Mouse (Mus musculus): ENCODE data around the gene Cachd1. TPM values are rescaled to one million over a fixed set of nuclear protein-coding genes. Genes with fewer than 3 reads are reported as not detected.
A peak's percentile ranks its signal among the peaks of the same experiment; 100 is the strongest.

Gene Cachd1
- polyA plus RNA-seq, 1 experiment from 2014 or later = 27.3 TPM

DNA sequence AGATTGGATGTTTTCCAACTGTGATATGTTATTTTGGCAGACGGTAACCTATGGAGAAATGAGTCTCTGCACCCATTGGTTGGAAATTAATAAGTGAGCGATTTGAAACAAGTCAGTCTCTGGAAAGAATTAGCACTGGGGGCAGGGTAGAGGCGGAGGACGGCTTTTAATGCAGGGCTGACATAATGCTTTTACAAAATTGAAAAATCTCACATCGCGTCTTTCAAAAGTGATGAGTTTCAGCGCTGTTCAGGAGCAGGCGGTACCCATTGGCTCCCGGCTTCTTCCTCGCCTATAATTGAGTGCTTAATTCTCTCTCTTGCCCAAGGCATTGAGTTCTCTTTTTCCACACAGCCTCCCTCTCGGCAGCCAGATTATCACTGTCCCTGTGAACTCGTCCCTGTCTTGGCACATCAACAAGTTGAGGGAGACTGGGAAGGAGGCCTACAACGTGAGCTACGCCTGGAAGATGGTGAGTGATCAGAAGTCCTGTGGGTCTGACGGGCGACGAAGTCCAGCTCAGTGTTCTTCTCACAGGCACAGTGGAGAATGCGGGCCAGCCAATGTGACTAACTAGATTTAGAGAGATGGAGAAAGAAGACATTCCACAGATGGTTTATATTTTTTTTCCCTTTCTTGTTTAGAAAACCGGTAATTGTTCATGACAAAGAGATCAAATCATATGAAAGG is 191.4 kb downstream of the Cachd1 start:
- H3K36me3 ChIP-seq (replicated peaks; ENCODE audit: control insufficient read depth, insufficient read depth, low read depth, low read length) = no peaks in the 10 kb centered on the region; the same call in 1 of the 2 replicates

GRCm38 (mm10) chr4:100973641-100974454 is 197.4 kb downstream of the Cachd1 start:
- Histone ChIP-seq H3K27me3 (ENCODE audit: control insufficient read depth, insufficient read depth, low read length) (no peaks in the 10 kb centered on the region), H3K27ac (replicated peaks; ENCODE audit: low read depth, low read length) (no peak overlapping the region), H3K4me3 (ENCODE audit: low read depth, low read length) (no peak overlapping the region), H3K9me3 (replicated peaks; ENCODE audit: control insufficient read depth, low read length) (no peaks in the 10 kb centered on the region), H3K4me1 (ENCODE audit: control insufficient read depth, insufficient read depth, low read length) (no peaks in the 10 kb centered on the region), H3K9ac (replicated peaks; ENCODE audit: low read length) (no peak overlapping the region), H3K4me2 (ENCODE audit: low read depth, low read length) (no peak overlapping the region), H3K36me3 (replicated peaks; ENCODE audit: control insufficient read depth, insufficient read depth, low read depth, low read length) (no peaks in the 10 kb centered on the region; the same call in 1 of the 2 replicates)
- 46% methylated on average over 16 of the region's 16 CpGs for WGBS
- DNase-seq (ENCODE audit: low spot score) (no peak), ATAC-seq (replicated peaks; ENCODE audit: insufficient number of reproducible peaks, low FRiP score, low TSS enrichment, low read depth) (peak; percentile 57)

More for the DNA sequence above, 191.4 kb downstream of the Cachd1 start:
- no peak overlapping the region for H3K4me3 ChIP-seq (ENCODE audit: low read depth, low read length)
- no peak overlapping the region for H3K9ac ChIP-seq (replicated peaks; ENCODE audit: low read length)
- WGBS = 49% methylated on average over 19 of the region's 19 CpGs
- H3K4me1 ChIP-seq (ENCODE audit: control insufficient read depth, insufficient read depth, low read length) = no peaks in the 10 kb centered on the region
- H3K4me2 ChIP-seq (ENCODE audit: low read depth, low read length) = no peak overlapping the region
- no peaks in the 10 kb centered on the region for H3K9me3 ChIP-seq (replicated peaks; ENCODE audit: control insufficient read depth, low read length)
- ATAC-seq (replicated peaks; ENCODE audit: insufficient number of reproducible peaks, low FRiP score, low TSS enrichment, low read depth) (peak; percentile 59), DNase-seq (ENCODE audit: low spot score) (peak; percentile 70)
- no peak overlapping the region; the same call in 1 of the 2 replicates for H3K27ac ChIP-seq (replicated peaks; ENCODE audit: low read depth, low read length)
- H3K27me3 ChIP-seq (ENCODE audit: control insufficient read depth, insufficient read depth, low read length) = no peaks in the 10 kb centered on the region

GRCm38 (mm10) chr4:100974455-100975035 is 198.1 kb downstream of the Cachd1 start:
- no peaks in the 10 kb centered on the region for H3K4me1 ChIP-seq (ENCODE audit: control insufficient read depth, insufficient read depth, low read length)
- no peaks in the 10 kb centered on the region for H3K27me3 ChIP-seq (ENCODE audit: control insufficient read depth, insufficient read depth, low read length)
- ATAC-seq (replicated peaks; ENCODE audit: insufficient number of reproducible peaks, low FRiP score, low TSS enrichment, low read depth) (peak; percentile 51; the same call in 1 of the 2 replicates), DNase-seq (ENCODE audit: low spot score) (no peak)
- WGBS = 70% methylated on average over 14 of the region's 14 CpGs
- H3K27ac ChIP-seq (replicated peaks; ENCODE audit: low read depth, low read length) = no peak overlapping the region
- no peaks in the 10 kb centered on the region; the same call in 1 of the 2 replicates for H3K36me3 ChIP-seq (replicated peaks; ENCODE audit: control insufficient read depth, insufficient read depth, low read depth, low read length)
- no peak overlapping the region for H3K4me3 ChIP-seq (ENCODE audit: low read depth, low read length)
- no peak overlapping the region for H3K9ac ChIP-seq (replicated peaks; ENCODE audit: low read length)
- no peaks in the 10 kb centered on the region for H3K9me3 ChIP-seq (replicated peaks; ENCODE audit: control insufficient read depth, low read length)
- no peak overlapping the region for H3K4me2 ChIP-seq (ENCODE audit: low read depth, low read length)

GRCm38 (mm10) chr4:100977522-100977921 is 201.0 kb downstream of the Cachd1 start:
- DNase-seq (ENCODE audit: low spot score) (no peak), ATAC-seq (replicated peaks; ENCODE audit: insufficient number of reproducible peaks, low FRiP score, low TSS enrichment, low read depth) (no peak)
- Histone ChIP-seq H3K27me3 (ENCODE audit: control insufficient read depth, insufficient read depth, low read length) (no peaks in the 10 kb centered on the region), H3K27ac (replicated peaks; ENCODE audit: low read depth, low read length) (no peak overlapping the region), H3K4me2 (ENCODE audit: low read depth, low read length) (no peak overlapping the region), H3K4me3 (ENCODE audit: low read depth, low read length) (no peak overlapping the region), H3K4me1 (ENCODE audit: control insufficient read depth, insufficient read depth, low read length) (no peaks in the 10 kb centered on the region), H3K9ac (replicated peaks; ENCODE audit: low read length) (no peak overlapping the region), H3K9me3 (replicated peaks; ENCODE audit: control insufficient read depth, low read length) (no peaks in the 10 kb centered on the region), H3K36me3 (replicated peaks; ENCODE audit: control insufficient read depth, insufficient read depth, low read depth, low read length) (no peaks in the 10 kb centered on the region; the same call in 1 of the 2 replicates)
- 89% methylated on average over 7 of the region's 7 CpGs for WGBS

DNA sequence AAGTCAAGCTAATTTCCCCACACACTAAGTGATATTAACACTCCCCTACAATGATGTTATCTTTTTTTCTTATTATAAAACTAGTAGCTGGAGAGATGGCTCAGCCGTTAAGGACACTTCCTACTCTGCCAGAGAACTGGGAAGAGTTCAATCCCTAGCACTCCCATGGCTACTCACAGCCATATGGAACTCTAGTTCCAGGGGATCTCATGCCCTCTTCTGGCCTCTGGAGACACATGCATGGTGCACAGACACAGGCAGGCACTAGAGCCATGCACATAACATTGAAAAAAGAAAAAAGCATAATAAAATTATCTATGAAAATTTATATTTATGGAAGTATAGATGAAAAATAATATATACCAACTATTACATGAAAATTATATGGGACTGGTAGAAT is 210.7 kb downstream of the Cachd1 start:
- no peaks in the 10 kb centered on the region for H3K4me1 ChIP-seq (ENCODE audit: control insufficient read depth, insufficient read depth, low read length)
- ATAC-seq (replicated peaks; ENCODE audit: insufficient number of reproducible peaks, low FRiP score, low TSS enrichment, low read depth) = no peak
- no peak for DNase-seq (ENCODE audit: low spot score)
- WGBS = 97% methylated on average over 1 of the region's 1 CpGs
- H3K27ac ChIP-seq (replicated peaks; ENCODE audit: low read depth, low read length) = no peak overlapping the region
- no peak overlapping the region for H3K9ac ChIP-seq (replicated peaks; ENCODE audit: low read length)
- H3K9me3 ChIP-seq (replicated peaks; ENCODE audit: control insufficient read depth, low read length) = no peaks in the 10 kb centered on the region
- H3K4me2 ChIP-seq (ENCODE audit: low read depth, low read length) = no peak overlapping the region
- H3K36me3 ChIP-seq (replicated peaks; ENCODE audit: control insufficient read depth, insufficient read depth, low read depth, low read length) = peaks cover 2% of the 10 kb centered on the region
- H3K27me3 ChIP-seq (ENCODE audit: control insufficient read depth, insufficient read depth, low read length) = no peaks in the 10 kb centered on the region
- no peak overlapping the region for H3K4me3 ChIP-seq (ENCODE audit: low read depth, low read length)

- Histone ChIP-seq H3K27me3 (ENCODE audit: control insufficient read depth, insufficient read depth, low read length) (no peaks in the 10 kb centered on the region), H3K4me3 (ENCODE audit: low read depth, low read length) (no peak overlapping the region), H3K4me1 (ENCODE audit: control insufficient read depth, insufficient read depth, low read length) (no peaks in the 10 kb centered on the region), H3K36me3 (replicated peaks; ENCODE audit: control insufficient read depth, insufficient read depth, low read depth, low read length) (peaks cover 2% of the 10 kb centered on the region), H3K4me2 (ENCODE audit: low read depth, low read length) (no peak overlapping the region), H3K9ac (replicated peaks; ENCODE audit: low read length) (no peak overlapping the region), H3K9me3 (replicated peaks; ENCODE audit: control insufficient read depth, low read length) (no peaks in the 10 kb centered on the region), H3K27ac (replicated peaks; ENCODE audit: low read depth, low read length) (no peak overlapping the region)
- DNase-seq (ENCODE audit: low spot score) (peak; percentile 69), ATAC-seq (replicated peaks; ENCODE audit: insufficient number of reproducible peaks, low FRiP score, low TSS enrichment, low read depth) (no peak)
- WGBS = 86% methylated on average over 8 of the region's 8 CpGs
Observed at GRCm38 (mm10) chr4:100988231-100988799, 211.8 kb downstream of the Cachd1 start.

GRCm38 (mm10) chr4:100990996-100991395 is 214.5 kb downstream of the Cachd1 start:
- Histone ChIP-seq H3K9ac (replicated peaks; ENCODE audit: low read length) (no peak overlapping the region), H3K4me1 (ENCODE audit: control insufficient read depth, insufficient read depth, low read length) (no peaks in the 10 kb centered on the region), H3K27me3 (ENCODE audit: control insufficient read depth, insufficient read depth, low read length) (no peaks in the 10 kb centered on the region), H3K9me3 (replicated peaks; ENCODE audit: control insufficient read depth, low read length) (no peaks in the 10 kb centered on the region), H3K4me3 (ENCODE audit: low read depth, low read length) (no peak overlapping the region), H3K27ac (replicated peaks; ENCODE audit: low read depth, low read length) (no peak overlapping the region), H3K36me3 (replicated peaks; ENCODE audit: control insufficient read depth, insufficient read depth, low read depth, low read length) (peaks cover 2% of the 10 kb centered on the region), H3K4me2 (ENCODE audit: low read depth, low read length) (no peak overlapping the region)
- DNase-seq (ENCODE audit: low spot score) (no peak), ATAC-seq (replicated peaks; ENCODE audit: insufficient number of reproducible peaks, low FRiP score, low TSS enrichment, low read depth) (no peak)
- WGBS = 70% methylated on average over 4 of the region's 4 CpGs

Data from embryonic facial prominence, embryonic 11.5 days (tissue).